Mouse (Mus musculus): Measurements from ENCODE around the gene Tppp.
"Not testable (repeated sequence)": the region's sequence is repeated elsewhere in the genome, so short reads cannot be mapped to it uniquely, and the experiment has no call there.

Gene Tppp

GRCm38 (mm10) chr13:74008948-74009718 is at the start of gene Tppp:
Gene Tppp, plus strand, starts transcription at chr13:74009407.
- DNase-seq: peak; percentile 94

GRCm38 (mm10) chr13:73960117-73960652 is 49.0 kb upstream of the Tppp start:
- DNase-seq: no peak

- DNase-seq: no peak
These were observed 48.0 kb upstream of the Tppp start for GRCm38 (mm10) chr13:73961177-73961576.

DNA sequence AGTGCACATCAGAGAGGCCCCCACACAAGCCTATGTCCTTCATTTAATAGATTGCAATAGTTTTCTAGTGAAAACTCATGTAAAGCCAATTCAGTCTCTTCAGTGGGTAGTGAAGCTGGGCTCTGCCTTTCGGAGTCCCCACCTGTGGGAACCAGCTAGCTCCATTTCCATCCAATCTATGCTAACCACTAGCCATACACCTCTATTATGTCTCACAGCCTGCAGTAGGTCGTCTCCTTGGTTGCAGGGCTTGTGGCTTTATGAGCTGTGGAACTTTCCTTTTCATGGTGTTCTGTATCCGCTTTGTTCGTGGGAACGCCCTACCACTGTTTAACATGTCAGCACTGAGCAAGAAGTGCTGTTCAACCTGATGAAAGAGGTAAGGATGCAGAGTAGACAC is 45.7 kb upstream of the Tppp start, which contains the start of gene Zdhhc11:
Gene Zdhhc11, plus strand, starts transcription at position 301 of the 400 bp plus-strand sequence.
- no peak for DNase-seq

DNA sequence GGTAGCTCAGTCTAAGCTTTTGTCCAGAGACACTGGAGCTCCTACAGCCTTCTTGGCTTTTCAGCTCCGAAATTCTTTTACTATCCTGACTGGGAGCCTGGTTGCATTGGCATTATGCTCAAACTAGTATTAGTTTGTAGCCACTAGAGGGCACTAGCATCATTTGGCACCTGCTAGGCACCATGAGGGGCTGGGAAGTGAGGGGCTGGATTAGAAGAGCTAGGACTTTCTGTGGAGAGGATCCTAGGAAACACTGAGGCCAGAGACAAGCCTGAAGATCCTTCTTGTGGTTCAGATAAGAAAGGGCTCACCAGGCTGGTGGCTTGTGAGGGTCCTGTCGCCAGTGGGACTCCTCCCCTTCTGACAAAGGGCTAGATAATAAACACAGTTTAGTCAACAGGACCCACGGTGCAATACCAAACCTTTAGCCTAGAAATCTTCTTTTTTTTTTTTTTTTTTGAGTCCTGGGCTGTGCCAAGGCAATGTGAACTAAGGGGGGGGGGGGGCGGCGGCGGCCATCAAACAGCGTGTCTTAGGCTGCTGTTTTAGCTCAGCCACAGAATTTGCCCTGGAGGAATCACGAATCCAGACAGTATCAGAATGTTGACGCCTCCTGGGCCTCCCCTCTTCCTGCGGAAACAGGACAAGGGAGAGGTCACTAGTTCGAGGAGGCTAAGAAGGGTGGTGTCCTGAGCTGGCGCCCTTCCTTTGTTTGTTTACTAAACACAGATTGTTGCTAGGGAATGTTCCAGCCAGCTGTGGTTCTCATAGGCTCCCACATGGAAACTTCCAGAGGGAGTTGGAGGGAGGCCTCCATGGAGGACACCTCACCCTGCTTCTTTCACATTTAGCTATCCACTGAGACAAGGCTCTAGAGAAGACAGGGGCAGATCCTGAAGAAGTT is 38.4 kb upstream of the Tppp start:
- peak; percentile 81 for DNase-seq

DNA sequence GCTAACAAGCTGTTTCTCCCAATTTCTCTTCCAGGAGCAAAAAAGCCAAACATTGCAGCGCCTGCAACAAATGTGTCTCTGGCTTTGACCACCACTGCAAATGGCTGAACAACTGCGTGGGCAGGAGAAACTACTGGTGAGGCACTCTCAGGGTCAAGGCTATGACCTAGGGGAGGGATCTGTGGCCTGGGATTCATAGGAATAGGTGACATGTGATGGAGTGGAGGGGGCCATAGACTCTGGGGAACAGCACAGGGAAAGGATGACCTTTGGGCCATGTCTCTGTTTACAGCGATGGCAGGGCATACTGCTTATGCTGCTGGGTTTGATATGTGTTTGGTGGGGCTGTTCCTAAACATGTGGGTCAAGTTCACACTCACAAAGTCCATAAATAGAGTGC is 34.7 kb upstream of the Tppp start:
- DNase-seq: no peak

DNA sequence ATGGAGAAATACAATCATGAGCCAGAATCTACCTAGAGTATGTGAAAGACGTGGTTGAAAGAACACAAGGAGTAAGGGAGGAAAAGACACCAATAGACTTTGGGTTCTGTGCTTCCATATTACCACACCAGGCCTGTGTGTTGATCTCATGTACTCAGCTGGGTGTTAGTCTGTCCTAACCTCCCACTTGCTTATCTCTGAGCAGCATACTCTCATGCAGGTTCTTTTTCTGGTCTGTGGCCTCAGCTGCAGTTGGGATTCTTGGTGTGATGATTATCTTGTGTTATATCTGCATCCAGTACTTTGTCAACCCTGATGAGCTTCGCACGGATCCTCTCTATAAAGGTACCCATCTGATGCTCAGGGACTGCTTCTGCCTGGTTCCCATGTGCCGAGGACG is 32.3 kb upstream of the Tppp start:
- DNase-seq: no peak

DNA sequence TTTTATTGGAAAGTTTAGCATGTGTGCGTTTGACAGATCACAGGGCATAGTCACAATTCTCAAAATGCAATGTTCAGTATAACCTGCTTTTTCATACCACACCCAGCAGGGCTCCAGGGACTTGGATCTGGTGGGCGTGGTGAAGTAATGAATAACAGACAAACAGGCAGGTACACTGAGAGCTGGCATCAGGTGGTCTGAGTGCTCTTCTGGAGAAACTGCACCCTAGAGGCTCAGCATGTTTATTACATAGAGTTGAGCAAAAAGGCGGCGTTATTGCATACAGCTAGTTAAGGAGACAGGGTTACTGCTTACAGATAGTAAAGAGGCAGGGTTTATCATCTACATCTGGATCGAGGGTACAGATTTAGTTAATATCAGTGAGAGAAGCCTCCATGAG is 18.9 kb upstream of the Tppp start:
- no peak for DNase-seq

GRCm38 (mm10) chr13:73990761-73991160 is 18.4 kb upstream of the Tppp start:
- no peak for DNase-seq

GRCm38 (mm10) chr13:73991267-73991666 is 17.9 kb upstream of the Tppp start:
- DNase-seq: no peak

- DNase-seq: no peak
These were observed 12.8 kb upstream of the Tppp start for GRCm38 (mm10) chr13:73996456-73996855.

- no peak for DNase-seq
These were observed 8.7 kb upstream of the Tppp start for GRCm38 (mm10) chr13:74000519-74000918.

GRCm38 (mm10) chr13:74000961-74001360 is 8.2 kb upstream of the Tppp start:
- no peak for DNase-seq

GRCm38 (mm10) chr13:74001492-74001891 is 7.7 kb upstream of the Tppp start:
- no peak for DNase-seq

DNA sequence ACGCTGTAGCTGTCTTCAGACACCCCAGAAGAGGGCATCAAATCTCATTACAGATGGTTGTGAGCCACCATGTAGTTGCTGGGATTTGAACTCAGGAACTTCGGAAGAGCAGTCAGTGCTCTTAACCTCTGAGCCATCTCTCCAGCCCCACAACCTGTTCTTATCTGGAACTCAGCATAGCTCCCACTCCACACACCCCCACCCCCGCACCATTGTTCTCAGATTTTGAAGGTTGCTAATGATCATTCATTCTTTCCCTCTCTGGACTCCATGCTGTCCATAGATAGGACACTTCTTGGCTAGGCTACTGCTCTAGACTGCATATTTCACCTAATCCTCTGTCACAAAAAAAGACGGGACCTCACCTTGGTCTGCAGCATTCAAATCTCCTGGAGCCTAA is 2.3 kb upstream of the Tppp start:
- DNase-seq: not testable (repeated sequence)

GRCm38 (mm10) chr13:74008216-74008615 is 991 bp upstream of the Tppp start:
- DNase-seq: not testable (repeated sequence)

DNA sequence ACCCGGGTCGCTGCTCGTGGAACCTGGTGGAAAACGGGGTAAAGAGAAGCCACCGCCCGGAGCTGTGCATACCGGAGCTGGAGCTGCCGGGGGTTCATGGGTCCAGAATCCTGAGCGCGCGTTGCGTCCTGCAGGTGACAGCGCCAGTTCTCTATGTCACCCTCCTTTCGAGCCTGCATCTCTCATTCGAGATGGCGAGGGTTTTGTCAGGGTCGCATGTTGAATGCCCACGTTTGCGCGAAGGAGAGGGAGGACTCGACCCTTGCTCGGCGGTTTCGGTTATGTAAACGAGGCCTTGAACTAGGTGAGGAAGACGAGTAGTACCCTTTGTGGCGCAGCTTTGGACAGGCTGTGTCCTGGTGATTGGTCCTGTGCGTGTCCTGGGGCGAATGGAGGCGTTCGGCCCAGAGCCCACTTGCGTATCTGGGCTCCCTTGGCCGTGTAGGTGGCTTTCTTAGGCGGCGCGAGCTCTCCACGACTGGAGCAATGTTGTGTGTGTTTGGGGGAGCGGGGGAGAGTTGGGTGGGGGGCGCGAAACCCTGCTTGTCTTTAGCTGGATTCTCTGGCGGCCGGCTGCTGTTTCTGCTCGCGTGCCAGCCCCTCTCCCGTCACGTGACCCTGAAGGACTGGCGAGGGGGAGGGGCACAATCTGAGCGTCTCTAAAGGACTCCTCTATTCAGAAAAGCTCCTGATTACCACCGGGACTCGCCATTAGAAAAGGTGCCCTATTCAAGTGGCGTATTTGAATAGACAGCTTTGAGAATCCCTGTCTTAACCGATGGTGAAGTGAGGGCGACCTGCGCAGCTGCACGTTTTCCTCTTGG is 796 bp downstream of the Tppp start:
- peak; percentile 79 for DNase-seq

DNA sequence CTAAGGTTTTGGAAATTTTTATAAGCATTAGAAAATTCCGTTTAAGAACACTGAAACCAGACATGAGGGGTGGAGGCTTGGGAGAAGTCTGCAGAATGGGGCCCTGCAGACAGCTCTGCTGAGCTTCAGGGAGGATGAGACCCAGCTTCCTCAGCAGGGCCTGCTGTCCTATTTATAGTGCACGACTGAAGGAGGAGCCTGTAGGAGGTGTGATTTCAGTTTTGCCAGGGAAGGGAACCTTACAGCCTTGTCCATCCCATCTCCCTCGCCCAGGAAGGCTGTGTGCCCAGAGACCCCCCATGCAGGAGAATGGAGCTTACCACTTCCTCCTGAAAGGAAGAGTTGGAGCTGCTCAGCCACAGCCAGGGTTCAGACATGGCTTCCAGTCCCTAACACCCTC is 1.5 kb downstream of the Tppp start:
- no peak for DNase-seq

DNA sequence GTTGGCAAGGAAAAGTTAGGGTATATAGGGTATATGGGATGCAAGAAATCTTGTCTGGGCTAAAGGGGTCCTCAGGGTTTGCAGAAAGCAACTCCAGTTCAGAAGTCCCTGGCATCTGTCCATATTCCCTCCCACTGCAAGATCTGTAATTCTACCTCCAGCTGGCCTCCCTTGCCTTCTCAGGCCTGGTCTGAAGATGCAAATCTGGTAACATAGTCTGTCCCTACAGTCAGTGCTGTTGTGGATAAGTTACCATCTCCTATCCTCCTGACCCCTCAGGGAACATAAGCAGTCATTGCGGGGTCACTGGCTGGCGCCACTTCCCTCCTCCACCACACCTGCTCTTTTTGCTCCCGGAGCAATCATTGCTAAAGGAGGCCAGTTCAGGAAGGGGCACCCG is 6.7 kb downstream of the Tppp start:
- no peak for DNase-seq

- DNase-seq: no peak
These were observed 8.2 kb downstream of the Tppp start for GRCm38 (mm10) chr13:74017426-74017825.

DNA sequence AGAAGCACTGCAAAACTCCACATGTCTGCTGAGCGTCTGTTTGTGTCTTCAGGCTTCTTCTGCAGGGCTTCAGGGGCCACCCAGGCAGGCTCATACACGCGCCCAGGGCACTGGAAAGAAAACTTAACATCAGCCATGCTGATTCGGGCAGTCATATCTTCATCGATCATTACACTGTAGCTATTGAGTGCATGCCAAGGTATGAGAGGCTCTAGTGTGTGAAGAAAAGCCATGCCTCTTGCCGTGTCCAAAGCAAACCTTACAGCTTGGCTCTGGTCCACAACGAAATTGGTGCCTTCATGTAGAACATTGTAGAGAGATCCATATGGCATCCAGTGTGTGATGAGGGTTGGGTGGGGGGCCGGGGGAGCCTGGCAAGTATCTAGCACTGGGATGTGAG is 9.8 kb downstream of the Tppp start:
- not testable (repeated sequence) for DNase-seq
